Mouse (Mus musculus) liver, adult 2 months (tissue): ENCODE measurements at regions not wholly inside any gene's neighbourhood (a gene's known extent, or its start where the extent isn't known, plus 50 kb on each side); places are given as distances from the start of the nearest gene placed in this dataset.

Source experiments
- DNase-seq: peaks from one replicate; pipeline ENCODE4 v3.0.0-alpha.2; 2011; ENCODE audit warnings: low read depth, low spot score; ENCODE audit errors: extremely low read depth
- H3K27ac ChIP-seq: fragments of 200-500 bp; replicated peaks from 2 replicates; pipeline ENCODE4 v1.5.1; 2012; ENCODE audit warnings: low read depth, mild to moderate bottlenecking, control low read depth, inconsistent platforms, low read length; ENCODE audit not compliant: insufficient read depth
- H3K27me3 ChIP-seq: fragments of 200-500 bp; 2 replicates; pipeline ENCODE4 v1.6.1; 2012; ENCODE audit warnings: mild to moderate bottlenecking, moderate library complexity, low read length, inconsistent platforms; ENCODE audit not compliant: control insufficient read depth, insufficient read depth
- H3K36me3 ChIP-seq: fragments of 200-500 bp; 2 replicates; pipeline ENCODE4 v1.6.1; 2012; ENCODE audit warnings: low read length, inconsistent platforms; ENCODE audit not compliant: control insufficient read depth, insufficient read depth
- H3K4me1 ChIP-seq: fragments of 200-500 bp; 2 replicates; pipeline ENCODE4 v1.6.1; 2011; ENCODE audit warnings: low read length; ENCODE audit not compliant: control insufficient read depth, insufficient read depth
- H3K4me3 ChIP-seq: fragments of 200-500 bp; 2 replicates; pipeline ENCODE4 v1.5.1; 2011; ENCODE audit warnings: low read depth, mild to moderate bottlenecking, control low read depth, low read length, moderate library complexity; ENCODE audit not compliant: insufficient read depth
- H3K79me2 ChIP-seq: fragments of 200-500 bp; 2 replicates; pipeline ENCODE4 v1.6.1; 2012; ENCODE audit warnings: inconsistent platforms, mild to moderate bottlenecking, low read length, moderate library complexity; ENCODE audit not compliant: control insufficient read depth, insufficient read depth
- H3K9ac ChIP-seq: fragments of 200-500 bp; 2 replicates; pipeline ENCODE4 v1.6.1; 2012; ENCODE audit warnings: low read depth, mild to moderate bottlenecking, control low read depth, inconsistent platforms, low read length
- CTCF ChIP-seq: fragments of 200-500 bp; IDR thresholded peaks from 2 replicates; pipeline ENCODE4 v1.5.1; 2011; ENCODE audit warnings: low read depth, low read length, control low read depth
- POLR2A ChIP-seq: fragments of 200-500 bp; IDR thresholded peaks from 2 replicates; pipeline ENCODE4 v1.6.1; 2011; ENCODE audit warnings: low read length, control low read depth; ENCODE audit not compliant: insufficient read depth; ENCODE audit errors: extremely low read depth
- WGBS: fragments of 180-500 bp; shearing (Covaris S2); methylation state at CpG from one replicate; pipeline ENCODE4 v1.1.7; 2018; 5-methylcytosine and 5-hydroxymethylcytosine counted together

DNA sequence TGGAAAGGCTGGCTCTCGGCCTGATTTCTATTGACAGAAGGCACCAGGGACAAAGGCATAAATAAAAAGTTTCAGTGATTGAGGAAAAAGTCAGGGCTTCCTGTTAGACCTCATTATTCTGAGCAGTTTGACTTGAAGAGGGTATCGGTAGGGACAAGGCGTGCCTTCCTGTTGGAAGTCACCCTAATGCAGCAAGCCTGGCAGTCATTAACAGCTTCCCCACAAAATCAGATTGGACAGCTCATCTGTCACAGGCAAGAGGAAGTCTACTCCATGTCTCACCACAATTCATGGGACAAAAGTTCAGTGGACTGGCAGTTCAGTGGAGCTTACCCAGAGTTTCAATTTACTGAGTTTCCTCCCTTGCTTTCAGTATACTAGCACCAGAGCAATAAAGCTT is 715.5 kb downstream of the Fam181b start:
- H3K4me1 ChIP-seq = no peaks in the 10 kb centered on the region
- peak; percentile 33 for DNase-seq
- H3K79me2 ChIP-seq = no peaks in the 10 kb centered on the region
- WGBS = 45% methylated on average over 3 of the region's 3 CpGs
- H3K27ac ChIP-seq = no peak overlapping the region
- H3K36me3 ChIP-seq = no peaks in the 10 kb centered on the region
- no peak overlapping the region for H3K9ac ChIP-seq
- no peak for TF ChIP-seq CTCF
- no peak for TF ChIP-seq POLR2A
- H3K27me3 ChIP-seq = no peaks in the 10 kb centered on the region
- no peak overlapping the region for H3K4me3 ChIP-seq

GRCm38 (mm10) chr7:93835697-93836096 is 756.0 kb downstream of the Fam181b start:
- no peak for DNase-seq
- H3K36me3 ChIP-seq = no peaks in the 10 kb centered on the region
- no peaks in the 10 kb centered on the region for H3K4me1 ChIP-seq
- no peak overlapping the region for H3K4me3 ChIP-seq
- 74% methylated on average over 3 of the region's 3 CpGs for WGBS
- no peaks in the 10 kb centered on the region for H3K79me2 ChIP-seq
- no peak overlapping the region for H3K27ac ChIP-seq
- no peaks in the 10 kb centered on the region for H3K27me3 ChIP-seq
- no peak overlapping the region for H3K9ac ChIP-seq
- no peak for TF ChIP-seq POLR2A
- TF ChIP-seq CTCF = no peak

DNA sequence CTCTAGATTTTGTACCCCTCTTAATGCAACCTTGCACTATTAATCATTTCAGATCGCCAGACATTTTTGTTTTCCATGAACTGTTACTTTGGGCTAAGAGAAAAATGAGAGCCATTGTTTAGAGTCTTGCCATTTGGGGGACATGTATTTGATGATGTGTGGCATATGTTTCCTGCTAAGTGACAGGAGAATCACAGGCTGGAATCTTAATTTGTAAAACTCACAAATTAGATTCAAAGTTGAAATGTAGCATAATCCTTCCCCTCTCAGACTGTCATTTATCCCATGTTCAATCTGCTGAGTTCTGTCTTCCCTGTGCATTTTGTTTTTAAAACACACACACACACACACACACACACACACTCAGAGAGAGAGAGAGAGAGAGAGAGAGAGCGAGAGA is 756.5 kb downstream of the Fam181b start:
- Histone ChIP-seq H3K27me3 (no peaks in the 10 kb centered on the region), H3K79me2 (no peaks in the 10 kb centered on the region), H3K27ac (no peak overlapping the region), H3K36me3 (no peaks in the 10 kb centered on the region), H3K4me3 (no peak overlapping the region), H3K9ac (no peak overlapping the region), H3K4me1 (no peaks in the 10 kb centered on the region)
- 64% methylated on average over 2 of the region's 2 CpGs for WGBS
- DNase-seq = no peak
- TF ChIP-seq CTCF (no peak), POLR2A (no peak)

GRCm38 (mm10) chr7:93855025-93855424 is 775.4 kb downstream of the Fam181b start:
- no peak for DNase-seq
- 73% methylated on average over 6 of the region's 6 CpGs for WGBS
- Histone ChIP-seq H3K4me3 (no peak overlapping the region), H3K27me3 (no peaks in the 10 kb centered on the region), H3K36me3 (no peaks in the 10 kb centered on the region), H3K79me2 (no peaks in the 10 kb centered on the region), H3K9ac (no peak overlapping the region), H3K4me1 (no peaks in the 10 kb centered on the region), H3K27ac (no peak overlapping the region)
- TF ChIP-seq CTCF (no peak), POLR2A (no peak)

- TF ChIP-seq POLR2A (no peak), CTCF (no peak)
- WGBS = 67% methylated on average over 1 of the region's 1 CpGs
- Histone ChIP-seq H3K27me3 (no peaks in the 10 kb centered on the region), H3K4me3 (no peak overlapping the region), H3K36me3 (no peaks in the 10 kb centered on the region), H3K4me1 (no peaks in the 10 kb centered on the region), H3K27ac (no peak overlapping the region), H3K79me2 (no peaks in the 10 kb centered on the region), H3K9ac (no peak overlapping the region)
- DNase-seq = no peak
Measured at GRCm38 (mm10) chr7:93893701-93894100, 814.0 kb downstream of the Fam181b start.

- no peak overlapping the region for H3K9ac ChIP-seq
- H3K79me2 ChIP-seq = no peaks in the 10 kb centered on the region
- H3K27me3 ChIP-seq = no peaks in the 10 kb centered on the region
- TF ChIP-seq CTCF = no peak
- TF ChIP-seq POLR2A = no peak
- no peak for DNase-seq
- no peak overlapping the region for H3K27ac ChIP-seq
- no peaks in the 10 kb centered on the region for H3K4me1 ChIP-seq
- H3K36me3 ChIP-seq = no peaks in the 10 kb centered on the region
- H3K4me3 ChIP-seq = no peak overlapping the region
Measured at GRCm38 (mm10) chr7:93896921-93897320, 817.3 kb downstream of the Fam181b start.
